Mouse (Mus musculus) c-Kit-positive CD71-negative TER-119-negative erythroid progenitor cells, embryonic 14.5 days (primary cell): Measurements from ENCODE around the gene Wnk4.
A peak's percentile ranks its signal among the peaks of the same experiment; 100 is the strongest.
"Not testable (repeated sequence)": the region's sequence is repeated elsewhere in the genome, so short reads cannot be mapped to it uniquely, and the experiment has no call there.

ENCODE experiments used
- DNase-seq: peaks from one replicate; pipeline ENCODE4 v3.0.0-alpha.2; 2013; ENCODE audit warnings: low read depth

Wnk4 gene

DNA sequence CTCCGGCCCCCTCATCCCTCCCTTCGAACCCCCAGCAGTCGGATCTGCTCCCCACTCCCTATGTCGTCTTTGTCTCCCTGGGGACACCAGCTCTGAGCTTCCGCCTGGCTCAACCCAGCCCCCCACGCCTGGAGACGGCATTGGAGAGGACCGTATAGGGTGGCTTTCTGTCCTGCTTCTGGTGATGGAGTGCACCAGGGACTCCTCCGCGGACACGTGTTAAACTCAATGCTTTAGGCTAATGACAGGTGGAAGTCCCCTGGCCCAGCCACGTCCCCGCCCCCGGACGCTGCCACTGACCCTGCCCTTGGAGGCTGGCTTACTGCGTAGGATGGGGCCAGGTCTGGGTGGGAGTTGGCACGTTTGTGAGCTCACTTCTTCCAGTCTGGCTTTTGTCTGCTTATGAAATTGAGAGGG is 56.1 kb downstream of the Wnk4 start:
- DNase-seq: peak; percentile 45

GRCm38 (mm10) chr11:101323609-101324008 is 63.2 kb downstream of the Wnk4 start:
- no peak for DNase-seq

GRCm38 (mm10) chr11:101324763-101325162 is 64.4 kb downstream of the Wnk4 start, which contains the start of gene Aoc2:
Gene Aoc2 (plus strand): TSS chr11:101325063.
- no peak for DNase-seq

GRCm38 (mm10) chr11:101325201-101325600 is 64.8 kb downstream of the Wnk4 start:
- not testable (repeated sequence) for DNase-seq

DNA sequence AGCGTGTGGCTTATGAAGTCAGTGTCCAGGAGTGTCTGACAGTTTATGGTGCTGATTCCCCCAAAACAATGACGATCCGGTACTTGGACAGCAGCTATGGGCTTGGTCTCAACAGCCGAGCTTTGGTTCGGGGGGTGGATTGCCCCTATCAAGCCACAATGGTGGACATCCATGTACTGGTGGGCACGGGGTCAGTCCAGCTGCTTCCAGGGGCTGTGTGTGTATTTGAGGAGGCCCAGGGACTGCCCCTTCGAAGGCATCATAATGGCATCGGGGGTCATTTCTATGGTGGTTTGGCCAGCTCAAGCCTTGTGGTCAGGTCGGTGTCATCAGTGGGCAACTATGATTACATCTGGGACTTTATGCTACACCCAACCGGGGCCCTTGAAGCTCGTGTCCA is 65.8 kb downstream of the Wnk4 start:
- no peak for DNase-seq
